Mouse (Mus musculus) forebrain, embryonic 14.5 days (tissue): ENCODE results near the gene Ogfr. TPM values are rescaled to one million over a fixed set of nuclear protein-coding genes. Genes with fewer than 3 reads are reported as not detected.

Source experiments
- ATAC-seq: fragments of 200-750 bp; cut with Nextera tagmentation; 2 replicates; pipeline ENCODE4 v1.8.0; 2017; ENCODE audit warnings: mild to moderate bottlenecking, moderate library complexity
- DNase-seq: peaks from one replicate; pipeline ENCODE4 v3.0.0-alpha.2; 2015; ENCODE audit warnings: low spot score
- H3K27ac ChIP-seq: fragments of 300-500 bp; sonication (generic); 2 replicates; pipeline ENCODE4 v1.5.1; 2014; ENCODE audit warnings: low read depth, mild to moderate bottlenecking, control low read depth, low read length, moderate library complexity
- H3K27me3 ChIP-seq: fragments of 300-500 bp; sonication (generic); replicated peaks from 2 replicates; pipeline ENCODE4 v1.6.1; 2014; ENCODE audit warnings: low read length, control low read depth, mixed read lengths; ENCODE audit not compliant: control insufficient read depth, insufficient read depth
- H3K36me3 ChIP-seq: fragments of 300-500 bp; sonication (generic); 2 replicates; pipeline ENCODE4 v1.6.1; 2014; ENCODE audit warnings: low read length, control low read depth; ENCODE audit not compliant: control insufficient read depth, insufficient read depth
- H3K4me1 ChIP-seq: fragments of 300-500 bp; sonication (generic); 2 replicates; pipeline ENCODE4 v1.6.1; 2014; ENCODE audit warnings: antibody characterized with exemption, low read length, control low read depth; ENCODE audit not compliant: control insufficient read depth, insufficient read depth
- H3K4me2 ChIP-seq: fragments of 300-500 bp; sonication (generic); 2 replicates; pipeline ENCODE4 v1.6.1; 2014; ENCODE audit warnings: mild to moderate bottlenecking, control low read depth, low read length
- H3K4me3 ChIP-seq: fragments of 300-500 bp; sonication (generic); 2 replicates; pipeline ENCODE4 v1.5.1; 2014; ENCODE audit warnings: low read depth, low read length, control low read depth
- H3K9ac ChIP-seq: fragments of 300-500 bp; sonication (generic); 2 replicates; pipeline ENCODE4 v1.6.1; 2014; ENCODE audit warnings: mild to moderate bottlenecking, low read length, control low read depth, moderate library complexity
- H3K9me3 ChIP-seq: fragments of 300-500 bp; sonication (generic); replicated peaks from 2 replicates; pipeline ENCODE4 v1.6.1; 2016; ENCODE audit warnings: low read length, control low read depth, mixed read lengths; ENCODE audit not compliant: control insufficient read depth
- WGBS: fragments of 180-500 bp; shearing (Covaris S2); extraction: QIAGEN DNeasy Blood & Tissue Kit; methylation state at CpG from one replicate; pipeline ENCODE4 v1.1.7; 2014; 5-methylcytosine and 5-hydroxymethylcytosine counted together
- polyA plus RNA-seq: library from polyadenylated mRNA; unstranded; fragments of >200 nt; fragmentation: Nextera tagmentation; extraction: Ambion mirVana; gene quantifications from 2 replicates; pipeline ENCODE4 v1.2.1, GENCODE M21; 2014

Gene Ogfr
- polyA plus RNA-seq, 1 experiment from 2014 or later, result 95.6 TPM

- H3K9ac ChIP-seq, result no peak overlapping the region
- H3K27me3 ChIP-seq, result no peaks in the 10 kb centered on the region
- H3K4me1 ChIP-seq, result no peaks in the 10 kb centered on the region
- no peak overlapping the region for H3K4me2 ChIP-seq
- DNase-seq, result no peak
- no peak for ATAC-seq
- no peaks in the 10 kb centered on the region for H3K9me3 ChIP-seq
- no peak overlapping the region for H3K4me3 ChIP-seq
- no peak overlapping the region for H3K27ac ChIP-seq
- no peaks in the 10 kb centered on the region for H3K36me3 ChIP-seq
- 58% methylated on average over 6 of the region's 6 CpGs for WGBS
Observed at GRCm38 (mm10) chr2:180563296-180563695, 25.7 kb upstream of the Ogfr start.

- H3K27ac ChIP-seq, result no peak overlapping the region
- H3K9ac ChIP-seq, result no peak overlapping the region
- ATAC-seq (peak; percentile 40; the same call in 1 of the 2 replicates), DNase-seq (peak; percentile 35)
- no peaks in the 10 kb centered on the region for H3K27me3 ChIP-seq
- WGBS, result 34% methylated on average over 5 of the region's 5 CpGs
- H3K4me3 ChIP-seq, result no peak overlapping the region
- H3K4me1 ChIP-seq, result peaks cover 1% of the 10 kb centered on the region; the same call in 1 of the 2 replicates
- H3K36me3 ChIP-seq, result no peaks in the 10 kb centered on the region
- no peak overlapping the region for H3K4me2 ChIP-seq
- H3K9me3 ChIP-seq, result no peaks in the 10 kb centered on the region
Observed at GRCm38 (mm10) chr2:180563841-180564240, 25.2 kb upstream of the Ogfr start.

- Histone ChIP-seq H3K4me2 (no peak overlapping the region), H3K9me3 (no peaks in the 10 kb centered on the region), H3K27me3 (no peaks in the 10 kb centered on the region), H3K4me1 (peaks cover 8% of the 10 kb centered on the region; the same call in 1 of the 2 replicates), H3K9ac (no peak overlapping the region), H3K36me3 (no peaks in the 10 kb centered on the region), H3K4me3 (no peak overlapping the region), H3K27ac (no peak overlapping the region)
- ATAC-seq (no peak), DNase-seq (peak; percentile 60)
- WGBS, result 34% methylated on average over 13 of the region's 13 CpGs
Observed at GRCm38 (mm10) chr2:180566240-180566913, 22.7 kb upstream of the Ogfr start.

- Histone ChIP-seq H3K9me3 (no peaks in the 10 kb centered on the region), H3K4me3 (no peak overlapping the region), H3K27ac (no peak overlapping the region; the same call in 1 of the 2 replicates), H3K4me1 (peaks cover 8% of the 10 kb centered on the region; the same call in 1 of the 2 replicates), H3K27me3 (no peaks in the 10 kb centered on the region), H3K36me3 (no peaks in the 10 kb centered on the region), H3K9ac (no peak overlapping the region), H3K4me2 (no peak overlapping the region)
- ATAC-seq, result peak; percentile 63
- WGBS, result 31% methylated on average over 3 of the region's 3 CpGs
- peak; percentile 64 for DNase-seq
Observed at GRCm38 (mm10) chr2:180569028-180569643, 19.9 kb upstream of the Ogfr start.

- 45% methylated on average over 4 of the region's 4 CpGs for WGBS
- no peak for ATAC-seq
- no peaks in the 10 kb centered on the region for H3K4me1 ChIP-seq
- H3K9ac ChIP-seq, result no peak overlapping the region
- H3K4me3 ChIP-seq, result no peak overlapping the region
- H3K4me2 ChIP-seq, result no peak overlapping the region
- no peaks in the 10 kb centered on the region for H3K9me3 ChIP-seq
- no peak for DNase-seq
- H3K27ac ChIP-seq, result no peak overlapping the region
- no peaks in the 10 kb centered on the region for H3K27me3 ChIP-seq
- H3K36me3 ChIP-seq, result no peaks in the 10 kb centered on the region
Observed at GRCm38 (mm10) chr2:180576482-180576881, 12.6 kb upstream of the Ogfr start.

GRCm38 (mm10) chr2:180578686-180579085 is 10.4 kb upstream of the Ogfr start:
- Histone ChIP-seq H3K4me1 (peaks cover 7% of the 10 kb centered on the region), H3K4me2 (no peak overlapping the region), H3K9me3 (no peaks in the 10 kb centered on the region), H3K9ac (no peak overlapping the region), H3K27me3 (no peaks in the 10 kb centered on the region), H3K4me3 (no peak overlapping the region), H3K36me3 (no peaks in the 10 kb centered on the region), H3K27ac (no peak overlapping the region)
- ATAC-seq (peak; percentile 15; the same call in 1 of the 2 replicates), DNase-seq (peak; percentile 87)
- 6% methylated on average over 3 of the region's 3 CpGs for WGBS

- no peaks in the 10 kb centered on the region for H3K27me3 ChIP-seq
- no peak within 1 kb of the TSS for H3K27ac ChIP-seq
- peaks cover 14% of the 10 kb centered on the region for H3K36me3 ChIP-seq
- no peaks in the 10 kb centered on the region for H3K9me3 ChIP-seq
- no peak for DNase-seq
- 79% methylated on average over 3 of the region's 3 CpGs for WGBS
- ATAC-seq, result no peak
- no peak within 1 kb of the TSS for H3K4me2 ChIP-seq
- H3K4me1 ChIP-seq, result peaks cover 11% of the 10 kb centered on the region
- H3K9ac ChIP-seq, result no peak within 1 kb of the TSS
- no peak within 1 kb of the TSS for H3K4me3 ChIP-seq
Observed at GRCm38 (mm10) chr2:180581002-180581401, 8.0 kb upstream of the Ogfr start, which contains the start of gene Mrgbp. Mrgbp (plus strand) TSS chr2:180581304.

- H3K4me1 ChIP-seq, result peaks cover 11% of the 10 kb centered on the region
- peak overlapping the region; percentile 65 for H3K4me2 ChIP-seq
- H3K36me3 ChIP-seq, result peaks cover 27% of the 10 kb centered on the region
- WGBS, result under 1% methylated on average over 52 of the region's 57 CpGs
- H3K4me3 ChIP-seq, result peak overlapping the region; percentile 80
- H3K27me3 ChIP-seq, result no peaks in the 10 kb centered on the region
- ATAC-seq (peak; percentile 83), DNase-seq (peak; percentile 97)
- peak overlapping the region; percentile 96 for H3K9ac ChIP-seq
- H3K9me3 ChIP-seq, result no peaks in the 10 kb centered on the region
- peak overlapping the region; percentile 77 for H3K27ac ChIP-seq
Observed at GRCm38 (mm10) chr2:180582481-180583153, 6.4 kb upstream of the Ogfr start.
